Mouse (Mus musculus) left cerebral cortex, postnatal 25 days (tissue): ENCODE data around the gene Rhou. TPM values are rescaled to one million over a fixed set of nuclear protein-coding genes. Genes with fewer than 3 reads are reported as not detected.

Experiments
- DNase-seq, 2 experiments: peaks; one replicate each; pipeline ENCODE4 v3.0.0; 2022; ENCODE audit warnings: low spot score in 2 of 2, mixed read lengths in 1 of 2
- intact Hi-C: fragments of 180-260 bp; cut with DNase I; formaldehyde crosslinking; loops from one replicate; pipeline ENCODE4 v1.15.1; 2025
- total RNA-seq, 2 experiments: library from RNA; stranded (reverse); gene quantifications; 2 replicates each; pipeline ENCODE4 v1.2.3; 2021

The Rhou gene
- total RNA-seq, 2 experiments from 2014 or later, result 40.3 to 40.9 TPM

DNA sequence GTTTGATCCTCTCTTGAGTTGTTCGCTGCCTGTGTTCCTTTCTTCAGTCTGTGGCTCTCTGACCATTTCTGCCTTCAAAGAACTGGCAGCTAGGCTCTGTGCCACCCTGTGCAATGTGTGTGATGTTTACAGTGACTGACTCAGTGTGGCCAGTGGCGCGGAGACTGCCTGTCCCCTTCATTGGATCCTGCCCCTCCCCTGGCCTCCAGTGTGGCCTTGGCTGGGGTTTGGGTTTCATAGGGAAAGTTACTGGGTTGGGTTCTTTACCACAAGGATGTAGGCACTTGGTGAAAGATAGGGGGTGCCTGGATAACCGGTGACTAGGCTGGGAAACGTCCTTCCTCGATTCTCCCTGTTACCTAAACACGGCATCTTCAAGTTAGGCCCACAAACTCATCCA is 31.1 kb downstream of the Rhou start:
- no peak for DNase-seq
- intact Hi-C loops, result no loop called here

GRCm38 (mm10) chr8:123685477-123685876 is 31.7 kb downstream of the Rhou start:
- no peak for DNase-seq
- intact Hi-C loops, result no loop called here

- intact Hi-C loops, result no loop called here
Observed at GRCm38 (mm10) chr8:123687826-123688225, 34.1 kb downstream of the Rhou start.

DNA sequence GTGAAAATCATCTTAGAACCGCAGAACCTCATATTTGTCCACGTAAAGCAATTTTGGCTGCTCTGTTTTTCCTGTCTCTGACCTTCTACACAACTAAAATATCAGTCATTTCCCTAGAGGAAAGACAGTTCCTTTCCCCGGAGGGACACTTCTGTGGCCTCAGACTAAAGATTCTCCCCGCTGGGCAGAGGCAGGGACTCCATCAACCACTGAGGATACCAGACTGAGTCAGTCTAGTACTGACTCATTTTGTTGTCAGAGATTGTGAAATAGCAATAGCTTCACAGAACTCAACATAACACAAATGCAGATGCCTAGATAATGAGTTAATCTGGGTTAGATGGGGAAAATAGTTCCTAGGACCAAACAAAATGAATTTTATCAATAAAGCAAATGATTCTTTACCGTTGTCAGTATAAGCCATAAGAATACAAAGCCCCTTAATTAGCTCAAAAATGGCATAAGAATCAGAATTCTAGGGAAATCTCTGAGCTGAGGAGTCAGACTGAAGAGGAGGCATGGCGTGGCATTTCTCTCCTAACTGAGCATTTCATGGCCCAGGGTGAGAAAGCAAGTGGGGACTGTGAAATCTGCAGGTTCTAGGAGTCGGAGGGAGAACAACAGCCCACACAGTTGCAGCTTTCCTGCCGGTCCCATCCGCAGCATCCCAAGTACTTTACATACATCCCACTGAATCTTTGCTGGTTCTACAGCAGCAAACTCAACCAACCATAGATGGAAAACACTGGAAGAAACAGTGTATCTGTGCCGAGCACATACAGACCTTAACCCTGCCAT is 38.6 kb downstream of the Rhou start:
- intact Hi-C loops, result no loop called here
- peak in 1 of 2 experiments; percentile 41 for DNase-seq

More at GRCm38 (mm10) chr8:123687826-123688225, 34.1 kb downstream of the Rhou start:
- DNase-seq, result no peak

DNA sequence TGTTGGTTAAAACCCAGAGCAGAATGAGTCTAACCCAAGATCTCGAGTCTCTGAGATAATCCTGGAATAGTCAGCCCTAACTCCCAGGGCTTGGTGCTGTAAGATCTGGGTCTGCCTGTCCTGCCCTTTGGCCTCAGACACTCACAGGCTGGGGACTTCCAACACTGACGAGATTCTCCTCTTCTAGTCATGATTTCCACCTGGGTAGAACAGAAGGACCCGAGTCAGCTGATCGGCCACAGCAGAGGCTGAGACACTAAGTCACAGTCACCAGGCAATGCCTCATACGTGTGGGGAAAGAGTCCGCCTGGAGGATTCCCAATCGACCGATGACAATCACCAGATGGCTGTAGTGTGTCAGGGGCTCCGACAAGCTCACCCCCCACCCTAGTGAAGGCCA is 42.4 kb downstream of the Rhou start:
- no peak for DNase-seq
- intact Hi-C loops, result no loop called here

DNA sequence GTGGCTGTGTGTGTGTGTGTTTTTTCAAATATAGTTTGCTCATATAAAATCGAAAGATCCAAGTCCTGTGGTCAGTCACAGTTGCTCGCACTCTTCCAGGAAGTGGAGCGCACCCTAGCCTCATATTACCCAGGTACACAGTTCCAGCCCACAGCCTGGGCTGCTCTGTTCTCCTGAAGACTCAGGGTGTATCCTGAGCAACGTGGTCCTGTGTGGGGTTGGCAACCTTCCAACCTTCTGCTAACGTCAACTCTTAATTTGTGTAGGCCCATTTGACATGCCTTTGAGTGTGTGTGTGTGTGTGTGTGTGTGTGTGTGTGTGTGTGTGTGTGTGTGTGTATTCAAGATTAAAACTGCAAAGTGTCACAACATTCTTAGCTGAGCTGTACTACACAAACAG is 43.6 kb downstream of the Rhou start:
- intact Hi-C loops, result no loop called here
- DNase-seq, result no peak

- DNase-seq, result no peak
- intact Hi-C loops, result no loop called here
Observed at GRCm38 (mm10) chr8:123700399-123701070, 46.8 kb downstream of the Rhou start.

GRCm38 (mm10) chr8:123701952-123702587 is 48.3 kb downstream of the Rhou start:
- peak in 1 of 2 experiments; percentile 46 for DNase-seq
- intact Hi-C loops, result no loop called here

- no peak for DNase-seq
- intact Hi-C loops, result loop anchor here (5.0 kb wide), 1 partner anchor 62 kb away; no protein-coding TSS in a partner anchor
Observed at GRCm38 (mm10) chr8:123705376-123705775, 51.6 kb downstream of the Rhou start.

DNA sequence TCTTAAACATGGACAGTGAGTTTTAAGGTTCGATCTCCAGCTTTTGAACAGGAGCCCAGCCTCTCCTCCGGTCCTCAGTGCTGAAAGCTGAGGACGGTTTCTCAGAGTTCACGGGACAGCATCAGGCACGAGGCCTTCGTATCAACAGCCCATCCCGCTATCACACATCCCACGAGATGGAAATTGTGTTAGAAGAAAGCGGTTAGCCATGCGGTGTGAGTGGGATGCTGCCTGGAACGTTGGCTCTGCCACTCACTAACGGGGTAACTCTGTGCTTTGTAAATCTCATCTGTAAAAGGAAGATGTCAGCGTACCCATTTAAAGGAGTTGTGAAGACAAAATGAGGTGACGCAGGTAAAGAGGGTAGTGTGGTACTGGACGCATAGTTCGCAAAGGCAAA is 53.4 kb downstream of the Rhou start:
- intact Hi-C loops, result loop anchor here (5.0 kb wide), 1 partner anchor 60 kb away; no protein-coding TSS in a partner anchor
- peak; percentile 39 to 84 for DNase-seq

GRCm38 (mm10) chr8:123708729-123709128 is 55.0 kb downstream of the Rhou start:
- peak in 1 of 2 experiments; percentile 2 for DNase-seq
- intact Hi-C loops, result loop anchor here (5.0 kb wide), 1 partner anchor 59 kb away; no protein-coding TSS in a partner anchor

DNA sequence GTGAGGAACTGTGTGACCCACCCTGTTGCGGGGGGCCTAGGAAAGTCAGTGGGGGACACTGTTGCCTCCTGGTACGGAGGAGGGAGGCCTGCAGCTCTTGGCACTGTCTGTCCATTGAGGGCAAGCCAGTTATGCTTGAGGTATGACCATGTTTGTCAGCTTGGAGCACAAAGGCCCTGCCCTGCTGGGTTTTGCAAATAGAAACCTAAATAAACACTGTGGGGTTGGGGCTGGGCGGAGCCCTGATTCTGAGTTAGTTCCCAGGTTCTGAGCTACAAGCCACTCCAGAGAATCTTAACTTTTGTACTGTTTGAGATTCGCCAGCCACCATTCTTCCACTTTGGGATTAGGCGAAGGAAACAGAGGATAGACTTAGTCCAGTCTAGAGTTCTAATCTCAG is 56.6 kb downstream of the Rhou start:
- no peak for DNase-seq
- intact Hi-C loops, result no loop called here

Other genes with a start within 250 kb of the Rhou start
- gene Mc1r, start 246.8 kb upstream of the Rhou start, total RNA-seq, result under 1 TPM in 1 of 2 experiments, not detected in 1; 0.09 TPM
- 100 to 1,000 TPM; 447 to 452 TPM for gene Tubb3, start 242.5 kb upstream of the Rhou start, total RNA-seq
- 10 to 100 TPM; 67.6 to 68.8 TPM for gene Def8, start 230.4 kb upstream of the Rhou start, total RNA-seq
- gene Afg3l1, start 176.0 kb upstream of the Rhou start, total RNA-seq, result 10 to 100 TPM; 33.4 to 34.0 TPM
- 10 to 100 TPM; 13.2 to 15.8 TPM for gene Dbndd1, start 138.5 kb upstream of the Rhou start, total RNA-seq
- 10 to 100 TPM; 26.8 to 27.1 TPM for gene Gas8, start 135.1 kb upstream of the Rhou start, total RNA-seq
- 10 to 100 TPM; 45.0 to 47.0 TPM for gene Rab4a, start 152.1 kb downstream of the Rhou start, total RNA-seq
- gene Ccsap, start 206.3 kb downstream of the Rhou start, total RNA-seq, result 10 to 100 TPM; 67.4 to 72.8 TPM
- 10 to 100 TPM; 12.1 to 13.9 TPM for gene Acta1, start 240.8 kb downstream of the Rhou start, total RNA-seq